18 mouse cellular contexts compared by ENCODE assay signal in the genomic region with DNA sequence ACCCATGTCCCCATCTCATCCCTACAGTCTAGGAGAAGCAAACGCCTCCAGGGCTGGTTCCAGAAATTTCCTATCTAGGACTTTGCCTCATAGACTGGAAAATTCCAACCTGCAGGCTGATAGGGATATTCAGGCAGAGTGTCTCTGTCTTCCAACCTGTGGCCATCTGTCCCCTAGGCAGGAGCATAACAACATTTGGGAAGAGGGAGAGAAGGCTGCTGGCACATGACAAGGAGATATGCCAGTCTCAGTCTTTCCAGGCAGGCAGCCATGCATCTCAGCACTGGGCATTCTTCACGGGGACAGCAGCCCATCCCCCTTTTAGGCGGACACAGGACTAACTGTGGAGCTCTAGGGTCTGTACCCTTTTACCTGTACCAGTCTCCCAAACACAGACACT.
A peak's percentile ranks its signal among the peaks of the same experiment; 100 is the strongest.
DNase-seq lines count a peak whose midpoint lies in the region; ATAC-seq and TF ChIP-seq lines count a peak whose summit lies in the region.
"Had no signal": no experiment of that assay in that cellular context is flagged by ENCODE, and none has a peak within 500 bp of the region (broad histone marks: within the 10 kb centered on the region; RNA-seq: fewer than 3 reads in every experiment).

No protein-coding gene starts in this region.

- no peaks in the 10 kb centered on the region for H3K9me3 ChIP-seq in hindbrain, postnatal 0 days (ENCODE audit: low read length)
- H3K9me3 ChIP-seq in hindbrain, embryonic 12.5 days (replicated peaks) = no peaks in the 10 kb centered on the region
- H3K9me3 ChIP-seq in embryonic facial prominence, embryonic 10.5 days = no peaks in the 10 kb centered on the region
- H3K9me3 ChIP-seq: embryonic facial prominence, embryonic 15.5 days; hindbrain, embryonic 13.5 days; limb, embryonic 15.5 days; liver, embryonic 15.5 days had no signal

- H3K27me3 ChIP-seq in hindbrain, postnatal 0 days (ENCODE audit: insufficient read depth, low read length) = no peaks in the 10 kb centered on the region
- no peaks in the 10 kb centered on the region for H3K27me3 ChIP-seq in hindbrain, embryonic 12.5 days
- H3K27me3 ChIP-seq in embryonic facial prominence, embryonic 10.5 days (replicated peaks; ENCODE audit: low read depth, poor library complexity, severe bottlenecking) = peaks cover 28% of the 10 kb centered on the region
- H3K27me3 ChIP-seq: embryonic facial prominence, embryonic 15.5 days; hindbrain, embryonic 13.5 days; limb, embryonic 15.5 days had no signal

- intact Hi-C loops in gastrocnemius, postnatal 36 days (cut with DNase I) = no loop called here

- no peak for TF ChIP-seq CTCF in hindbrain, postnatal 0 days (IDR thresholded peaks at IDR 0.05; ENCODE audit: low read depth)

- peaks cover 34% of the 10 kb centered on the region for H3K4me1 ChIP-seq in hindbrain, postnatal 0 days (ENCODE audit: insufficient read depth, low read length)
- H3K4me1 ChIP-seq in hindbrain, embryonic 12.5 days = peaks cover 45% of the 10 kb centered on the region
- peaks cover 32% of the 10 kb centered on the region for H3K4me1 ChIP-seq in embryonic facial prominence, embryonic 10.5 days
- H3K4me1 ChIP-seq: liver, embryonic 15.5 days had no signal

- DNase-seq in hindbrain, postnatal 0 days (ENCODE audit: low spot score) = peak; percentile 30
- DNase-seq in brain, adult 2 months (ENCODE audit: low read depth, low spot score) = peak; percentile 98
- peak; percentile 94 for DNase-seq in cerebellum, adult 11-12 months
- peak; percentile 84 to 89 for DNase-seq in cerebellum, postnatal 14 days
- no peak for DNase-seq in gastrocnemius, postnatal 36 days
- DNase-seq in embryonic facial prominence, embryonic 10.5 days (ENCODE audit: low spot score) = no peak
- DNase-seq: embryo, embryonic 11 days; gastrocnemius, postnatal 10 days; kidney, adult 8-10 months; kidney, postnatal 14 days; retina, postnatal 1 day had no signal

- H3K9ac ChIP-seq in hindbrain, postnatal 0 days (replicated peaks; ENCODE audit: low read length) = no peak overlapping the region
- H3K9ac ChIP-seq in hindbrain, embryonic 12.5 days = no peak overlapping the region
- H3K9ac ChIP-seq: embryonic facial prominence, embryonic 15.5 days; hindbrain, embryonic 13.5 days; limb, embryonic 15.5 days; liver, embryonic 15.5 days had no signal

- H3K27ac ChIP-seq in hindbrain, postnatal 0 days = no peak overlapping the region
- H3K27ac ChIP-seq in hindbrain, embryonic 12.5 days = no peak overlapping the region
- no peak overlapping the region for H3K27ac ChIP-seq in embryonic facial prominence, embryonic 10.5 days (replicated peaks)
- H3K27ac ChIP-seq: embryonic facial prominence, embryonic 15.5 days; hindbrain, embryonic 13.5 days; limb, embryonic 15.5 days; liver, embryonic 15.5 days; macrophage had no signal

- H3K4me2 ChIP-seq in hindbrain, postnatal 0 days (ENCODE audit: low read depth, low read length) = no peak overlapping the region
- H3K4me2 ChIP-seq in hindbrain, embryonic 12.5 days (replicated peaks) = no peak overlapping the region
- H3K4me2 ChIP-seq: embryonic facial prominence, embryonic 15.5 days; hindbrain, embryonic 13.5 days; limb, embryonic 15.5 days; liver, embryonic 15.5 days; midbrain, embryonic 11.5 days had no signal

- H3K36me3 ChIP-seq in hindbrain, postnatal 0 days (ENCODE audit: insufficient read depth, low read length) = no peaks in the 10 kb centered on the region
- H3K36me3 ChIP-seq in hindbrain, embryonic 12.5 days = no peaks in the 10 kb centered on the region
- no peaks in the 10 kb centered on the region for H3K36me3 ChIP-seq in embryonic facial prominence, embryonic 10.5 days (replicated peaks)
- H3K36me3 ChIP-seq: embryonic facial prominence, embryonic 15.5 days; hindbrain, embryonic 13.5 days; limb, embryonic 15.5 days; liver, embryonic 15.5 days had no signal

- 50% methylated on average over 3 of the region's 3 CpGs for WGBS in hindbrain, postnatal 0 days
- 65% methylated on average over 3 of the region's 3 CpGs for WGBS in hindbrain, embryonic 12.5 days
- 68% methylated on average over 3 of the region's 3 CpGs for WGBS in embryonic facial prominence, embryonic 10.5 days

- H3K4me3 ChIP-seq in hindbrain, postnatal 0 days (ENCODE audit: low read length) = no peak overlapping the region
- no peak overlapping the region for H3K4me3 ChIP-seq in hindbrain, embryonic 12.5 days
- no peak overlapping the region for H3K4me3 ChIP-seq in embryonic facial prominence, embryonic 10.5 days
- H3K4me3 ChIP-seq: embryonic facial prominence, embryonic 15.5 days; hindbrain, embryonic 13.5 days; limb, embryonic 15.5 days; liver, embryonic 15.5 days had no signal

- no peak for ATAC-seq in hindbrain, postnatal 0 days
- no peak for ATAC-seq in hindbrain, embryonic 12.5 days (ENCODE audit: low FRiP score)

Comparison
In these comparisons a context has a peak if more than half of its experiments do, and no peak if none do; other contexts are left out.
1. DNase-seq: peak in hindbrain, postnatal 0 days (single experiment), brain, adult 2 months (single experiment), cerebellum, adult 11-12 months (single experiment) and cerebellum, postnatal 14 days (2 of 2); none in gastrocnemius, postnatal 36 days (0 of 2) and embryonic facial prominence, embryonic 10.5 days (single experiment).